Mouse (Mus musculus): ENCODE measurements around the gene Sccpdh. TPM values are rescaled to one million over a fixed set of nuclear protein-coding genes. Genes with fewer than 3 reads are reported as not detected.

Gene Sccpdh
- polyA plus RNA-seq, 1 experiment from 2014 or later, result 10.0 TPM

GRCm38 (mm10) chr1:179686348-179686747 lies 18.3 kb downstream of the Sccpdh start:
- whole genome bisulfite sequencing (ENCODE audit: insufficient replicate concordance), result 83% methylated on average over 6 of the region's 6 CpGs
- Histone ChIP-seq H3K27ac (ENCODE audit: low read length) (no peak overlapping the region), H3K36me3 (ENCODE audit: control insufficient read depth, insufficient read depth) (no peaks in the 10 kb centered on the region), H3K27me3 (ENCODE audit: control insufficient read depth, insufficient read depth, low read depth, low read length) (no peaks in the 10 kb centered on the region), H3K4me1 (ENCODE audit: control insufficient read depth, low read depth, low read length) (no peaks in the 10 kb centered on the region), H3K4me3 (ENCODE audit: low read depth, low read length) (no peak overlapping the region), H3K9me3 (replicated peaks; ENCODE audit: control insufficient read depth, low read length) (no peaks in the 10 kb centered on the region), H3K9ac (ENCODE audit: low read depth, low read length) (no peak overlapping the region), H3K4me2 (ENCODE audit: low read depth, low read length) (no peak overlapping the region)
- no peak for ATAC-seq (ENCODE audit: low read depth)

GRCm38 (mm10) chr1:179686781-179687180 lies 18.8 kb downstream of the Sccpdh start:
- no peak overlapping the region for H3K4me2 ChIP-seq (ENCODE audit: low read depth, low read length)
- no peak overlapping the region for H3K9ac ChIP-seq (ENCODE audit: low read depth, low read length)
- 71% methylated on average over 5 of the region's 5 CpGs for WGBS (ENCODE audit: insufficient replicate concordance)
- no peak overlapping the region for H3K27ac ChIP-seq (ENCODE audit: low read length)
- no peaks in the 10 kb centered on the region for H3K4me1 ChIP-seq (ENCODE audit: control insufficient read depth, low read depth, low read length)
- H3K4me3 ChIP-seq (ENCODE audit: low read depth, low read length), result no peak overlapping the region
- H3K9me3 ChIP-seq (replicated peaks; ENCODE audit: control insufficient read depth, low read length), result no peaks in the 10 kb centered on the region
- no peaks in the 10 kb centered on the region for H3K27me3 ChIP-seq (ENCODE audit: control insufficient read depth, insufficient read depth, low read depth, low read length)
- no peak for ATAC-seq (ENCODE audit: low read depth)
- H3K36me3 ChIP-seq (ENCODE audit: control insufficient read depth, insufficient read depth), result no peaks in the 10 kb centered on the region

- Histone ChIP-seq H3K4me2 (ENCODE audit: low read depth, low read length) (no peak overlapping the region), H3K4me3 (ENCODE audit: low read depth, low read length) (no peak overlapping the region), H3K27me3 (ENCODE audit: control insufficient read depth, insufficient read depth, low read depth, low read length) (no peaks in the 10 kb centered on the region), H3K9me3 (replicated peaks; ENCODE audit: control insufficient read depth, low read length) (no peaks in the 10 kb centered on the region), H3K4me1 (ENCODE audit: control insufficient read depth, low read depth, low read length) (no peaks in the 10 kb centered on the region), H3K36me3 (ENCODE audit: control insufficient read depth, insufficient read depth) (no peaks in the 10 kb centered on the region), H3K9ac (ENCODE audit: low read depth, low read length) (no peak overlapping the region), H3K27ac (ENCODE audit: low read length) (no peak overlapping the region)
- no peak for ATAC-seq (ENCODE audit: low read depth)
- 56% methylated on average over 1 of the region's 1 CpGs for WGBS (ENCODE audit: insufficient replicate concordance)
Observed at GRCm38 (mm10) chr1:179687305-179687704, 19.3 kb downstream of the Sccpdh start.

GRCm38 (mm10) chr1:179687966-179688365 lies 20.0 kb downstream of the Sccpdh start:
- 56% methylated on average over 3 of the region's 3 CpGs for WGBS (ENCODE audit: insufficient replicate concordance)
- H3K27ac ChIP-seq (ENCODE audit: low read length), result no peak overlapping the region
- H3K9ac ChIP-seq (ENCODE audit: low read depth, low read length), result no peak overlapping the region
- H3K4me2 ChIP-seq (ENCODE audit: low read depth, low read length), result no peak overlapping the region
- no peak overlapping the region for H3K4me3 ChIP-seq (ENCODE audit: low read depth, low read length)
- ATAC-seq (ENCODE audit: low read depth), result no peak
- H3K36me3 ChIP-seq (ENCODE audit: control insufficient read depth, insufficient read depth), result no peaks in the 10 kb centered on the region
- no peaks in the 10 kb centered on the region for H3K4me1 ChIP-seq (ENCODE audit: control insufficient read depth, low read depth, low read length)
- H3K9me3 ChIP-seq (replicated peaks; ENCODE audit: control insufficient read depth, low read length), result no peaks in the 10 kb centered on the region
- H3K27me3 ChIP-seq (ENCODE audit: control insufficient read depth, insufficient read depth, low read depth, low read length), result no peaks in the 10 kb centered on the region

GRCm38 (mm10) chr1:179688415-179688814 lies 20.4 kb downstream of the Sccpdh start:
- Histone ChIP-seq H3K4me1 (ENCODE audit: control insufficient read depth, low read depth, low read length) (no peaks in the 10 kb centered on the region), H3K9me3 (replicated peaks; ENCODE audit: control insufficient read depth, low read length) (no peaks in the 10 kb centered on the region)
- 60% methylated on average over 6 of the region's 6 CpGs for WGBS (ENCODE audit: insufficient replicate concordance)

GRCm38 (mm10) chr1:179688914-179689313 lies 20.9 kb downstream of the Sccpdh start:
- WGBS (ENCODE audit: insufficient replicate concordance), result 64% methylated on average over 5 of the region's 5 CpGs

More at GRCm38 (mm10) chr1:179688415-179688814, 20.4 kb downstream of the Sccpdh start:
- H3K4me2 ChIP-seq (ENCODE audit: low read depth, low read length), result no peak overlapping the region
- H3K9ac ChIP-seq (ENCODE audit: low read depth, low read length), result no peak overlapping the region
- no peak for ATAC-seq (ENCODE audit: low read depth)
- no peaks in the 10 kb centered on the region for H3K36me3 ChIP-seq (ENCODE audit: control insufficient read depth, insufficient read depth)
- H3K4me3 ChIP-seq (ENCODE audit: low read depth, low read length), result no peak overlapping the region
- no peak overlapping the region for H3K27ac ChIP-seq (ENCODE audit: low read length)
- no peaks in the 10 kb centered on the region for H3K27me3 ChIP-seq (ENCODE audit: control insufficient read depth, insufficient read depth, low read depth, low read length)

GRCm38 (mm10) chr1:179689479-179689878 lies 21.5 kb downstream of the Sccpdh start:
- no peak overlapping the region for H3K27ac ChIP-seq (ENCODE audit: low read length)
- 52% methylated on average over 6 of the region's 6 CpGs for WGBS (ENCODE audit: insufficient replicate concordance)
- no peak overlapping the region for H3K4me3 ChIP-seq (ENCODE audit: low read depth, low read length)
- H3K36me3 ChIP-seq (ENCODE audit: control insufficient read depth, insufficient read depth), result no peaks in the 10 kb centered on the region
- no peak overlapping the region for H3K4me2 ChIP-seq (ENCODE audit: low read depth, low read length)
- ATAC-seq (ENCODE audit: low read depth), result no peak
- no peaks in the 10 kb centered on the region for H3K4me1 ChIP-seq (ENCODE audit: control insufficient read depth, low read depth, low read length)
- no peak overlapping the region for H3K9ac ChIP-seq (ENCODE audit: low read depth, low read length)
- H3K9me3 ChIP-seq (replicated peaks; ENCODE audit: control insufficient read depth, low read length), result no peaks in the 10 kb centered on the region
- H3K27me3 ChIP-seq (ENCODE audit: control insufficient read depth, insufficient read depth, low read depth, low read length), result no peaks in the 10 kb centered on the region

More at GRCm38 (mm10) chr1:179688914-179689313, 20.9 kb downstream of the Sccpdh start:
- H3K27me3 ChIP-seq (ENCODE audit: control insufficient read depth, insufficient read depth, low read depth, low read length), result no peaks in the 10 kb centered on the region
- no peak overlapping the region for H3K9ac ChIP-seq (ENCODE audit: low read depth, low read length)
- H3K4me1 ChIP-seq (ENCODE audit: control insufficient read depth, low read depth, low read length), result no peaks in the 10 kb centered on the region
- ATAC-seq (ENCODE audit: low read depth), result no peak
- no peaks in the 10 kb centered on the region for H3K9me3 ChIP-seq (replicated peaks; ENCODE audit: control insufficient read depth, low read length)
- H3K36me3 ChIP-seq (ENCODE audit: control insufficient read depth, insufficient read depth), result no peaks in the 10 kb centered on the region
- H3K4me2 ChIP-seq (ENCODE audit: low read depth, low read length), result no peak overlapping the region
- H3K27ac ChIP-seq (ENCODE audit: low read length), result no peak overlapping the region
- H3K4me3 ChIP-seq (ENCODE audit: low read depth, low read length), result no peak overlapping the region

- 15% methylated on average over 3 of the region's 3 CpGs for WGBS (ENCODE audit: insufficient replicate concordance)
- H3K4me3 ChIP-seq (ENCODE audit: low read depth, low read length), result no peak overlapping the region
- no peaks in the 10 kb centered on the region for H3K9me3 ChIP-seq (replicated peaks; ENCODE audit: control insufficient read depth, low read length)
- peaks cover 4% of the 10 kb centered on the region for H3K4me1 ChIP-seq (ENCODE audit: control insufficient read depth, low read depth, low read length)
- H3K36me3 ChIP-seq (ENCODE audit: control insufficient read depth, insufficient read depth), result no peaks in the 10 kb centered on the region
- no peak overlapping the region for H3K27ac ChIP-seq (ENCODE audit: low read length)
- ATAC-seq (ENCODE audit: low read depth), result no peak
- no peak overlapping the region for H3K4me2 ChIP-seq (ENCODE audit: low read depth, low read length)
- H3K27me3 ChIP-seq (ENCODE audit: control insufficient read depth, insufficient read depth, low read depth, low read length), result no peaks in the 10 kb centered on the region
- no peak overlapping the region for H3K9ac ChIP-seq (ENCODE audit: low read depth, low read length)
Observed at GRCm38 (mm10) chr1:179704150-179704549, 36.1 kb downstream of the Sccpdh start.

GRCm38 (mm10) chr1:179705154-179705553 lies 37.1 kb downstream of the Sccpdh start:
- Histone ChIP-seq H3K36me3 (ENCODE audit: control insufficient read depth, insufficient read depth) (no peaks in the 10 kb centered on the region), H3K4me3 (ENCODE audit: low read depth, low read length) (no peak overlapping the region), H3K4me1 (ENCODE audit: control insufficient read depth, low read depth, low read length) (peaks cover 4% of the 10 kb centered on the region), H3K27me3 (ENCODE audit: control insufficient read depth, insufficient read depth, low read depth, low read length) (no peaks in the 10 kb centered on the region), H3K27ac (ENCODE audit: low read length) (no peak overlapping the region), H3K9ac (ENCODE audit: low read depth, low read length) (no peak overlapping the region), H3K9me3 (replicated peaks; ENCODE audit: control insufficient read depth, low read length) (no peaks in the 10 kb centered on the region), H3K4me2 (ENCODE audit: low read depth, low read length) (no peak overlapping the region)
- ATAC-seq (ENCODE audit: low read depth), result no peak
- WGBS (ENCODE audit: insufficient replicate concordance), result 67% methylated on average over 6 of the region's 6 CpGs
